ENCODE assay signal across 8 mouse cellular contexts in genomic region chr17:67175836-67176235, GRCm38 (mm10).
DNase-seq lines count a peak whose midpoint lies in the region; ATAC-seq and TF ChIP-seq lines count a peak whose summit lies in the region.
"Had no signal": no experiment of that assay in that cellular context is flagged by ENCODE, and none has a peak within 500 bp of the region (broad histone marks: within the 10 kb centered on the region; RNA-seq: fewer than 3 reads in every experiment).

No protein-coding gene starts in this region.

- H3K36me3 ChIP-seq in kidney, postnatal 0 days (ENCODE audit: insufficient read depth, low read length), result no peaks in the 10 kb centered on the region
- no peaks in the 10 kb centered on the region for H3K36me3 ChIP-seq in lung, embryonic 16.5 days (ENCODE audit: control insufficient read depth, insufficient read depth, low read length)
- H3K36me3 ChIP-seq: liver, embryonic 13.5 days had no signal

- no peak overlapping the region for H3K9ac ChIP-seq in kidney, postnatal 0 days (ENCODE audit: low read depth, low read length)
- H3K9ac ChIP-seq in lung, embryonic 16.5 days (ENCODE audit: low read length), result no peak overlapping the region
- H3K9ac ChIP-seq: liver, embryonic 13.5 days had no signal

- peak; percentile 76 for TF ChIP-seq CTCF in kidney, postnatal 0 days (IDR thresholded peaks at IDR 0.05; ENCODE audit: low read depth)

- H3K4me3 ChIP-seq in kidney, postnatal 0 days (replicated peaks; ENCODE audit: low read depth, low read length), result no peak overlapping the region
- no peak overlapping the region for H3K4me3 ChIP-seq in lung, embryonic 16.5 days (ENCODE audit: low read length)
- H3K4me3 ChIP-seq: liver, embryonic 13.5 days had no signal

- H3K4me1 ChIP-seq in kidney, postnatal 0 days (replicated peaks; ENCODE audit: insufficient read depth, low read length), result no peaks in the 10 kb centered on the region
- peaks cover under 1% of the 10 kb centered on the region; the same call in 1 of the 2 replicates for H3K4me1 ChIP-seq in lung, embryonic 16.5 days (replicated peaks; ENCODE audit: control insufficient read depth, insufficient read depth, low read length)
- H3K4me1 ChIP-seq: liver, embryonic 13.5 days had no signal

- H3K9me3 ChIP-seq in kidney, postnatal 0 days (replicated peaks; ENCODE audit: low read length), result no peaks in the 10 kb centered on the region
- H3K9me3 ChIP-seq in lung, embryonic 16.5 days (ENCODE audit: control insufficient read depth, low read length), result no peaks in the 10 kb centered on the region

- H3K27me3 ChIP-seq in kidney, postnatal 0 days (ENCODE audit: insufficient read depth, low read length), result no peaks in the 10 kb centered on the region
- H3K27me3 ChIP-seq in lung, embryonic 16.5 days (ENCODE audit: control insufficient read depth, insufficient read depth, low read depth, low read length), result no peaks in the 10 kb centered on the region
- H3K27me3 ChIP-seq: liver, embryonic 13.5 days had no signal

- DNase-seq in urinary bladder, adult 18-20 months (ENCODE audit: low spot score in 2 of 2), result peak; percentile 5 to 15
- DNase-seq in urinary bladder, postnatal 4 days (ENCODE audit: low spot score in 2 of 2), result no peak
- DNase-seq in cerebellum, adult 8-10 months, result peak; percentile 22
- DNase-seq in frontal cortex, postnatal 36 days (ENCODE audit: low spot score in 2 of 2), result peak; percentile 13 to 57
- DNase-seq in kidney, postnatal 0 days (ENCODE audit: low spot score), result peak; percentile 80
- no peak for DNase-seq in spleen, postnatal 36 days (ENCODE audit: low spot score in 2 of 2)
- DNase-seq: liver, embryonic 13.5 days had no signal

- 0 out of 2 replicates have a peak, but pooled peaks have one; percentile 59 for ATAC-seq in kidney, postnatal 0 days (replicated peaks; ENCODE audit: low FRiP score, low read depth)
- ATAC-seq in lung, embryonic 16.5 days (ENCODE audit: low read depth), result peak; percentile 23; the same call in 1 of the 2 replicates

- 20% methylated on average over 2 of the region's 2 CpGs for WGBS in kidney, postnatal 0 days
- WGBS in lung, embryonic 16.5 days, result 26% methylated on average over 2 of the region's 2 CpGs

- no peak overlapping the region for H3K27ac ChIP-seq in kidney, postnatal 0 days
- no peak overlapping the region for H3K27ac ChIP-seq in lung, embryonic 16.5 days (ENCODE audit: low read length)
- H3K27ac ChIP-seq: liver, embryonic 13.5 days had no signal

- H3K4me2 ChIP-seq in kidney, postnatal 0 days (ENCODE audit: low read length), result no peak overlapping the region
- H3K4me2 ChIP-seq in lung, embryonic 16.5 days (ENCODE audit: low read depth, low read length), result no peak overlapping the region
- H3K4me2 ChIP-seq: liver, embryonic 13.5 days had no signal

Comparison
In these comparisons a context has a peak if more than half of its experiments do, and no peak if none do; other contexts are left out.
1. DNase-seq: peak in urinary bladder, adult 18-20 months (2 of 2), cerebellum, adult 8-10 months (single experiment), frontal cortex, postnatal 36 days (2 of 2) and kidney, postnatal 0 days (single experiment); none in urinary bladder, postnatal 4 days (0 of 2) and spleen, postnatal 36 days (0 of 2).